Mouse (Mus musculus) layer of hippocampus, postnatal 36 days (tissue): ENCODE results near the gene Tbccd1. TPM values are rescaled to one million over a fixed set of nuclear protein-coding genes. Genes with fewer than 3 reads are reported as not detected.
A peak's percentile ranks its signal among the peaks of the same experiment; 100 is the strongest.

Experiments used
- DNase-seq, 2 experiments: peaks; one replicate each; pipeline ENCODE4 v3.0.0; 2022
- total RNA-seq, 2 experiments: library from RNA; stranded (reverse); gene quantifications; 2 replicates each; pipeline ENCODE4 v1.2.3; 2021

Gene Tbccd1
- total RNA-seq: 10 to 100 TPM; 15.2 to 15.8 TPM

DNA sequence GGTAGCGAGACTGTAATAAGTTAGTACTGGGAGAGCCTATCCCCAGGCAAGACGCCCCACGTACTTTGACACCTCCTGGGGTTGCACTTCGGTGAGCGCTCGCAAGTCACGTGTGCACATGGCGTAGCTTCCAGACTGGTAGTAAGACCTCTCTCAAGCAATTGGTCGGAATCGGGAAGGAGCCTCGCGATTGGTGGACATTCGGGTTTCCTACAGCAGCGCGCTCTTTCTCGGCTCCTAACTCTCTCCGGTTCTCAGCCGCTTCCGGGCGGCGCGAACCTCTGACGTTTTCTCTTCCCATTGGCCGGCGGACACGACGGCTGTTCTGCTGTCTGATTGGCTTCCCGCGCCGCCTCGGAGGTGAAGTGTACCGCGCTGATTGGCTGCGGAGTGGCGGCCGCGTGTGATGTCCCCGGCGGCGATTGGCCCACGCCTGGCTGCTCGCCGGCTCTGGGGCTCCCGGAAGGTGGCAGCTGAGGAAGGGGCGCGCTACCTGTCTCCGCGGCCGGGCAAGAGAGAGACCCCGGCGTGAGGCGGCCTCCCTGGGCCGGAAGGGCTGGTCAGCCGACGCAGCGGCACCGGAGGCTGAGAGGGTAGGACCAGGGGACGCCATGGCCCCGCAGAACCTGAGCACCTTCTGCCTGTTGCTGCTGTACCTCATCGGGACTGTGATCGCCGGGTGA, at the start of gene Tbccd1, which contains the start of gene Dnajb11:
Gene Tbccd1, minus strand, starts transcription at position 239 of the 683 bp plus-strand sequence.
Gene Dnajb11, plus strand, starts transcription at position 415 of the 683 bp plus-strand sequence.
- peak; percentile 100 for DNase-seq

- DNase-seq: no peak
These were observed 43.9 kb upstream of the Tbccd1 start for GRCm38 (mm10) chr16:22901326-22901725.

DNA sequence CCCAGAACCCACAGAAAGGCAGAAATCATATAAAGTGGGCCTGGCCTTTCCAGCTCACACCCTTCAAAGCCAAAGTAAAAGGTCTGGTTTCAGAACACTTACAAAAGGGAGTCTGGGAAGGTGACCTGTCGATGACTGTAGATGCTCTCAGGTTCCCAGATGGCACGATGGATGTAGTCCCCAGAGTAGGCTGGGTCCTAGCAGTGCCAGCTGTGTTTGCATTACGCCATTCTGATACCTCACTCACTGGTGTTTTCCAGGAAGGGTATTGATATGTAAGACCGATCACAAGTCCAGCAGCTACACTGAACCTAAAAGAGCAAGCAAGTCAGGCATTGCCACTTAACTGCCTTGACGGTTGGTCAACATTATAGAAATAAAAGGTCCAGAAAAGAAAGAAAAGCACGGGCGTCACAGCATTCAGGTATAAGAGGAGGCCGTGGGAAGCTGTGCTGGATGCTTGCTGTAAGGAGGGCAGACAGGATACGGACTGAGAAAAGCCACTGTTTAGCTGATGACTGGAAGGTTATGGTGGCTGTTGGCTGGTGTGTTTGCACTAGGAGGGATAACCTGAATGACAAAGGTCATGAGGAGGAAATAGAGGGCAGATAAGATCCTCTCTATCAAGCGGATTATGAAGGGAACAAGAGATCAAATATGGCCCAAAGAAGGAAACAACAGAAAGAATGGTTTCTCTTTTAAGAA, 42.5 kb upstream of the Tbccd1 start:
- no peak for DNase-seq

GRCm38 (mm10) chr16:22899346-22899745, 41.9 kb upstream of the Tbccd1 start:
- DNase-seq: no peak

DNA sequence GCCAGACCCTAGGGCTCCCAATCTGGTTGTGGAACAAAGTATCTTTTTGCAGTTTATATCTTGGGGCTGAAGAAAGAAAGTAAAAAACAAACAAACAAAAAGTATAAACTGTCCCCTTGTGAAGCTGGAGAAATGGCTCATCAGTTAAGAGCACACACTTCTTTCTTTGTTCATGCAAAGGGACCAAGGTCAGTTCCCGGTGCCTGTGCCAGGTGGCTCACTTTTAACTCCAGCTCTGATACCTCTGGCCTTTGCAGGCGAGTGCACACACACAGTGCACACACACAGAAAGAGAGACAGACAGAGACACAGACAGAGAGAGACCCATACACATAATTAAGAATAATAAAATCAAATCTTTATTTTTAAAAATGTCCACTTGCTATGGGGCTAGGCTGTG, 39.1 kb upstream of the Tbccd1 start:
- no peak for DNase-seq

- no peak for DNase-seq
These were observed 36.6 kb upstream of the Tbccd1 start for GRCm38 (mm10) chr16:22894095-22894494.

GRCm38 (mm10) chr16:22891733-22892154, 34.3 kb upstream of the Tbccd1 start:
- no peak for DNase-seq

GRCm38 (mm10) chr16:22890683-22891510, 33.4 kb upstream of the Tbccd1 start, which contains the start of gene Ahsg:
Ahsg (plus strand) TSS chr16:22891277.
- DNase-seq: no peak

DNA sequence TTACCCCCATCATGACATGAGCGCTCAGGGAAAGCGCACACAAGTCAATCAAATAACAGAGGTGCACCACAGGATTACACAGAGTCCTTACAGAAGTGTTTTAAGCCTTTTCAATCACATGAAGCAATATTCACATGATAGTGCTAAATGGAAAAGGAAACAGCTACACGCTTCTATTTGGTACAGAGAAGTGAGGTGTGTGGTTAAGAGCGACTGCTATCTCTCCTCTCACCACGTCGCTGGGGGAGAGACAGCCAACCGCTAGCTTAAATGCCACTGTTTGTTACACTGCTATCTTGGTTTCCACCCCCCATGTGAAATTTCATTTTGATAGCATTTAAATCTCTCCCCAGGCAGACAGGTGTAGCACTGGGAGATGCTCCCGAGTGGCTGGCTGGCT, 32.2 kb upstream of the Tbccd1 start:
- DNase-seq: no peak

GRCm38 (mm10) chr16:22888835-22889234, 31.4 kb upstream of the Tbccd1 start:
- no peak for DNase-seq

- DNase-seq: no peak
These were observed 29.3 kb upstream of the Tbccd1 start for GRCm38 (mm10) chr16:22886726-22887125.

- no peak for DNase-seq
These were observed 27.9 kb upstream of the Tbccd1 start for GRCm38 (mm10) chr16:22885356-22885755.

DNA sequence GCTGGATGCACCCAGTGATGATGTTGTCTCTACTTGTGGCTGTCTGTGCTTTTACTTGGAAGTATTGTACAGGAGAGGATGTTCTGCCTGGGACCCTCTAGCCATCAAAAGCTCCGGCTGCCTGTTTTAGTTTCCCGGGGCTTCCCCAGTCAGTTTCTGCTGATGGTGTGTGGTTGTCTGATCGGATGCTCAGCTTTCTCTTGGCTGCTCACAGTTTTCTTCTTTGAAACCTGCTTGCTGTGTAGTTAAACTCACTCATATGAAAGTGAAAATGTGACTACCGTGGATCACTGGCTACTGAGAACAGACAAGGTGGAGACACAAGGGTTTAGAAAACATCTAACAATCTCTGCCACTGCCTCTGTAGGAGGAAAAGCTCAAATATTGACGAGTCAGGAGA, 26.0 kb upstream of the Tbccd1 start:
- DNase-seq: no peak

DNA sequence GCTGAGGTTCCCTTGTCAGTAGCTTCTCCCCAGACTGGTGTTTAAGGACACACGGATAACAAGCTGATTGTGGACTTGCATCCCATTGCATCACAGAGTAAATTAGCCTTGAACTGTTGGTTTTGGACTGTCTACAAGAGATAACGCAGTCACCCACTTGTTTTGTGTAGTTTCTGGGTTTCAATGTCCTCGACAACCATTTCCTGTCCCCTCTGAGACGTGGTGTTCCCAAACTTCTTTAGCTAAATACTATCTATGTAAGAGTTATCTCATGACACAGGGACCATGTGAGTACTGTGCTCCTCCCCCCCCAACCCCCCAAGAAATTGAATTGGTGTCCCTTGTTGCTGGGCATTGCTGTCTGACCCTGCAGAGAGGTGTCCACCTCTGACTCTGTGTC, 24.0 kb upstream of the Tbccd1 start:
- DNase-seq: no peak

GRCm38 (mm10) chr16:22880900-22881299, 23.4 kb upstream of the Tbccd1 start:
- no peak for DNase-seq

DNA sequence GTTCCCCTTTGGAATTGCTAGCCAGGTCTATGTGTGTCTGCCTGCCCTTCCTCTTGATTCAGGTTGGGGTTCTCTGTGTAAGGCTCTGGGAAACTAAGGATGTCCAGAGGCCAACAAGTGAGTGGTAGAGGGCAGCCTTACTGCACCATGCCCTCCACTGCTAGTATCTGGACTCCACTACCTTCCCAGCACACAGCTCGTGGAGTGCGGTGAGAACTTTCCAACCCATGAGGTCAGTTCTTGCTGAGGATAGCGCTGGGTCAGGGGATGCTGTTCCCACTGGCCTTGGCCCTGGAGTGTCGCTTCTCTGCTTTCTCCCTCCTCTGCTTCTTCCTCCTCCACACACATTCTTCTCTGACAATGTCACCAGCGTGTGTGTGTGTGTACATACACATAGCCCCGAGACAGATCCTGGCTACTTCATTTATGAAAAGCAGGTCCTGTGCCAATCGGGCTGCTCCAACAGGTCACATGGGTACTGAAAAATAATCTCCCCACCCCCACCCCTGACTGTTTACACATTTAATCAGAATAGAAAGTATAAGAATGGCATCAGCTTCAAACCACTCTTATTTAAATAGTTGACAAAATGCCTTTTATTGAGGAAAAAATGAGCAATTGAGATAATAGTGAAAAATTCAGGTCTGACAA, 22.6 kb upstream of the Tbccd1 start:
- no peak for DNase-seq

DNA sequence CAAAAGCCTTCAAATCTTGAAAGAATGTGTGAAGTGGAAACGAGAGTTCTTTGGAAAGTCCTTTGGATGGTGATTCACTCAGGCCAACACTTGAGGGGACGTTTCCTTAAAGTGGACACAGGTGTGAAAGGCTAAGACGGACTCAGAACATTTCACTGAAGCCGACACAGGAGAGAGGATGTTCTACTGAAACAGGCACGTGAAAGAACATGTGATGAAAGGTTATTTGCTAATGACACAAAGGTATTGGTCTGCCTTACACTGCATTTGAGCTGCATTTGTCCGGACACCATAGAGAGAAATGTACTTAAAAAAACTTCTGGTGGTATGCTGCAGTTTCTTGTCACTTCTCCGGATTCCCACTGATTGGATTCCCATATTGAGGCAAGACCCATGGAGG, 21.2 kb upstream of the Tbccd1 start:
- no peak for DNase-seq

DNA sequence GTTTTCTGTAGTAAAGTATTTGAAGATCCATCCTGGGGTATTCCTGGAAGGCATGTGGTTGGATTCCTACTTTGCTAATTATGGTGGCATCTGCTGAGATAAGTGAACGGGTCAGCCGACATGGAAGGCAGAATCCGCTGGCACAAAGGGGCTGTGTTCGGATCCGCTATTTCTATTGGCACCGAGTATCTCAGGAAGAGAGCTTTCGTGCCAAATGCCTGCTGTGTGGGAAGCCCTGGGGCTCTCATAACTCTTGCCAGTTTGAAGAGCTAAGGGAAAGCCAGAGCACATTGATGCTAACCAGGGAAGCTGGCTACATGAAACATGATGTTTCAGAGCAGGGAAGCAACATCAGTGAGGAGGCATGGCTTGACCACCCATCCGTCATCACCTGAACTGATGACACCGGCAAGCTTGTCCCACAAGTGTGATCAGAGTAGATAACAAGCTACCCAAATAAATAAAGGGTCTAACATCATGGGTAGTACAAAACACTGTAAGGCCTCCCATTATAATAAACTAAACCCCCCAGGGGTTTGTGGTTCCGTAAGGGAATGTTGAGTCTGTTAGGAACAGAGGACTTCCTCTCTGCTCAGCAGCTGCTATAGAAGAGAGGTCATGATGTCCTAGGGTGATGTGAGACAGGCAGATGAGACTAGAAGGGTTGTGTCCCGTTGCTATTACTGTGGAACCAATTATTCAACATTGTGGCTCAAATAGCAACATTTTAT, 20.4 kb upstream of the Tbccd1 start:
- DNase-seq: peak; percentile 8 to 19

DNA sequence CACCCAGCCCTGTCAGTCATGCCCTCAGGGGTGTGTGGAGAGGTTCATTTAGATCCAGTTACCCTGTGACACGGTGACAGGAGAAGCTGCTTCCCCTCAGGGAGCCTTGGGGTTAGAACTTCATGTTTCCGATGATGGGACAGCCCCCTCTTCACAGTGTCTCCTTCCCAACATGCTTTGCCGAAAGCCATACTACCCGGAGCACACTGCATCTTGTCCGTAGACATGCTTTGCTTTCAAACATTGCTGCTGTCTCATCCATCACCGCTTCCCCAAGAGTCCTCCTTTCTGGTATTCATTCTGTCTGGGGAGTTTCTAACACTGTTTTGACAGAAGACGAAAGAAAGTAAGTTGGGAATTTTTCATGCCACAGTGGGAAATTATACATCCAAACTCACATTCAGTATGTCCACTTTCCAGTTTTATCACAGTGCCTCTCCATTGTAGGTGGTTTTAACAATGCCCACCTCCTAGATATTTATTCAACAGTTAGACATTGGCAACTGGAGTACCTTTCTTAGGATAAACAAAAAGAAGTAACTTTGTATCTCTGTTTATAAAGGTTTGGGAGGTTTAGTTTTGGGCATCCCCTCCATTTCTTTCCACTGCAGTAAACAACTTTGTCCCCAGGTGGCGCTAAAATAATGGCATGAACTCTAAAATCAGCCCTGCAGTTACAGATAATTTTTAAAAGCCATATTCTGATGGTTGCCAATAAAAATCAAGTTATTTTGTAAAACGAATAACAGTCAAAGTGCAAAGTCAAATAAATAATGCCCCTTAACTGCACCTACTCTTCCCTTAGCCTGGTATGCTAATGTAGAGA, 19.0 kb upstream of the Tbccd1 start:
- peak in 1 of 2 experiments; percentile 20 for DNase-seq

DNA sequence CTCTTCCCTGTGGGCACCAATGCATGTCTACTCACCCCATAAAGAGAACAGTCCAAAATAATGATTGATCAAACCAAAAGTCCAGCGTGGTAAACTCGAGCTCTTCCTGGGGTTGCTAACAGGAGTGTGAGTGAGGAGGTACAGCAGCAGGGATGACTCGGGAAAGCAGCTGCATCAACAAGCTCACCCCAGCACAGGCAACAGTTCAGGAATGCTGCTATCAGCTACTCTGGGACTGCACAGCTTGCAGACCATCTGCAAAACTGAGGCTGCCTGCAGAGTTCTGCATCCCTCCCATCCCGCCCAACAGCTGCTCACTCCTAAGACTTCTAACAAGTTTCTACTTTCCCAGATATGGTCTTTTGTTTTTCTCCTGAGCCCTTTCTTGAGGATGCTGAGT, 15.9 kb upstream of the Tbccd1 start:
- DNase-seq: no peak

DNA sequence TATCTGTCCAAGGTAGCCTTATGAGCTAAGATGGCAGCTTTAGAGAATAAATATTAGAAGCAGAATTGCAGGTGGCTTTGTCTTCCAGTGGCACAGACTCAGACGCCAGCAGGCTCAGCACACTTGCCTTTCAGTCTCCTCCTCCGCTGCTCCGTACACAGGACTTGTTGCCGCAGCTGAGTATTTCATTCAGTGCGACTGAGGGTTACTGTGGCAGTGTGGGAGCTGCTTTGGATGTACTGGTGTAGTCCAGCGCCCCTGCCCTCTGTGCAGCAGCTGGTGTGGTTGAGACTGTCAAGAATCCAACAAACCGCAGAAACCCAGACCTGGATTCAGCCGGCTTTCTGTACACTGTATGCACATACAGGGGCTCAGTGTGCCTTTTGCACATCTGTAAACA, 14.9 kb upstream of the Tbccd1 start:
- DNase-seq: no peak
